In the genomic region with DNA sequence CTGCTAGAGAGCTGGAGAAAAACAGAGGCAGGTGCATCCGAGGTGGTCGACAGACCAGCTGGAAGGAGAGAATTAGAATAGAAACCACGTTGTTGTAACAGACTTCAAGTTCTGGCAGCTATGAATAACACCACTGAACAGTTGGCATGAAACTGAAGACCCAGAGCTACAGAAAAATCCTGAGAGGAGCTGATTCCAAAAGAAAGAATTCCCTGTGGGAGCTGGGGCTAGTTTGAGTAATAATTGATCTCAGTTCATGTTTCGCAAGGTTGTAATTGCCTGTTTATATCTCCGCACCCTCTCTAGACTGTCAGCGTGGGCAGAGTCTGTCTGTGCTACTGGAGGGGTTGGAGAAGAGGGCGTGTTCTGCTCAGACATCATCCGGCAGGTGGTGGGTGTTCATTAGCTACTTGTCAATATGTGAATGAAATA, we compare ENCODE assay signal across 16 mouse cellular contexts.
DNase-seq lines count a peak whose midpoint lies in the region; ATAC-seq and TF ChIP-seq lines count a peak whose summit lies in the region.
"Had no signal": no experiment of that assay in that cellular context is flagged by ENCODE, and none has a peak within 500 bp of the region (broad histone marks: within the 10 kb centered on the region; RNA-seq: fewer than 3 reads in every experiment).

No protein-coding gene starts in this region.

- peak; percentile 31 to 40 for DNase-seq in right cerebral cortex, adult 2 months (ENCODE audit: low spot score in 2 of 2)
- DNase-seq in right cerebral cortex, postnatal 4 days, result no peak
- DNase-seq in telencephalon, adult 2 months (ENCODE audit: low read depth, low spot score), result peak; percentile 76
- DNase-seq in kidney, adult 11 months, result no peak
- DNase-seq in urinary bladder, postnatal 4 days (ENCODE audit: low spot score in 2 of 2), result no peak
- DNase-seq: adrenal gland, adult 8-10 months; cerebellum, adult 11 months; gastrocnemius, postnatal 25 days; kidney, postnatal 25 days; lung, postnatal 10 days had no signal

- no peak for TF ChIP-seq CTCF in intestine, postnatal 0 days (IDR thresholded peaks at IDR 0.05; ENCODE audit: low read depth)

- H3K4me3 ChIP-seq in intestine, embryonic 15.5 days (replicated peaks), result no peak overlapping the region
- no peak overlapping the region for H3K4me3 ChIP-seq in intestine, postnatal 0 days (ENCODE audit: low read depth, low read length)
- H3K4me3 ChIP-seq in intestine, embryonic 16.5 days (ENCODE audit: low read length), result no peak overlapping the region
- H3K4me3 ChIP-seq: heart, embryonic 15.5 days; limb, embryonic 13.5 days had no signal

- whole genome bisulfite sequencing in intestine, embryonic 15.5 days, result 65% methylated on average over 8 of the region's 8 CpGs
- WGBS in intestine, postnatal 0 days, result 42% methylated on average over 8 of the region's 8 CpGs
- WGBS in intestine, embryonic 16.5 days, result 53% methylated on average over 8 of the region's 8 CpGs

- H3K9me3 ChIP-seq in intestine, embryonic 15.5 days, result no peaks in the 10 kb centered on the region
- no peaks in the 10 kb centered on the region for H3K9me3 ChIP-seq in intestine, postnatal 0 days (ENCODE audit: control insufficient read depth)
- no peaks in the 10 kb centered on the region for H3K9me3 ChIP-seq in intestine, embryonic 16.5 days (ENCODE audit: control insufficient read depth, low read length)
- H3K9me3 ChIP-seq: heart, embryonic 15.5 days; limb, embryonic 13.5 days had no signal

- no peak overlapping the region for H3K27ac ChIP-seq in intestine, embryonic 15.5 days
- no peak overlapping the region for H3K27ac ChIP-seq in intestine, postnatal 0 days (ENCODE audit: low read depth, low read length)
- H3K27ac ChIP-seq in intestine, embryonic 16.5 days (ENCODE audit: low read length), result no peak overlapping the region
- H3K27ac ChIP-seq: heart, embryonic 15.5 days; limb, embryonic 13.5 days had no signal

- H3K9ac ChIP-seq in intestine, embryonic 15.5 days, result no peak overlapping the region
- no peak overlapping the region for H3K9ac ChIP-seq in intestine, postnatal 0 days (ENCODE audit: low read depth, low read length)
- H3K9ac ChIP-seq in intestine, embryonic 16.5 days (ENCODE audit: low read depth, low read length), result no peak overlapping the region
- H3K9ac ChIP-seq: heart, embryonic 15.5 days; limb, embryonic 13.5 days had no signal

- H3K4me2 ChIP-seq in intestine, embryonic 15.5 days (replicated peaks), result no peak overlapping the region
- no peak overlapping the region; the same call in 1 of the 2 replicates for H3K4me2 ChIP-seq in intestine, postnatal 0 days (replicated peaks; ENCODE audit: low read depth)
- H3K4me2 ChIP-seq in intestine, embryonic 16.5 days (ENCODE audit: low read depth, low read length), result no peak overlapping the region
- H3K4me2 ChIP-seq: heart, embryonic 15.5 days; limb, embryonic 13.5 days; midbrain, embryonic 11.5 days had no signal

- peak; percentile 55; the same call in 1 of the 2 replicates for ATAC-seq in intestine, embryonic 15.5 days
- ATAC-seq in intestine, postnatal 0 days, result no peak
- ATAC-seq in intestine, embryonic 16.5 days, result peak; percentile 68; the same call in 1 of the 2 replicates

- H3K36me3 ChIP-seq in intestine, embryonic 15.5 days, result no peaks in the 10 kb centered on the region
- H3K36me3 ChIP-seq in intestine, postnatal 0 days (ENCODE audit: control insufficient read depth, insufficient read depth), result no peaks in the 10 kb centered on the region
- no peaks in the 10 kb centered on the region for H3K36me3 ChIP-seq in intestine, embryonic 16.5 days (ENCODE audit: control insufficient read depth, insufficient read depth, low read length)
- H3K36me3 ChIP-seq: heart, embryonic 15.5 days; limb, embryonic 13.5 days had no signal

- no peaks in the 10 kb centered on the region for H3K4me1 ChIP-seq in intestine, embryonic 15.5 days (replicated peaks)
- H3K4me1 ChIP-seq in intestine, postnatal 0 days (replicated peaks; ENCODE audit: control insufficient read depth, insufficient read depth, low read length), result no peaks in the 10 kb centered on the region
- no peaks in the 10 kb centered on the region for H3K4me1 ChIP-seq in intestine, embryonic 16.5 days (ENCODE audit: control insufficient read depth, insufficient read depth, low read length)
- H3K4me1 ChIP-seq: heart, embryonic 15.5 days; limb, embryonic 13.5 days had no signal

- no peaks in the 10 kb centered on the region for H3K27me3 ChIP-seq in intestine, embryonic 15.5 days (replicated peaks)
- no peaks in the 10 kb centered on the region for H3K27me3 ChIP-seq in intestine, postnatal 0 days (replicated peaks; ENCODE audit: control insufficient read depth, insufficient read depth, low read length)
- H3K27me3 ChIP-seq in intestine, embryonic 16.5 days (replicated peaks; ENCODE audit: control insufficient read depth, insufficient read depth, low read length), result no peaks in the 10 kb centered on the region
- H3K27me3 ChIP-seq: heart, embryonic 15.5 days; limb, embryonic 13.5 days had no signal

Comparison
In these comparisons a context has a peak if more than half of its experiments do, and no peak if none do; other contexts are left out.
1. DNase-seq: peak in right cerebral cortex, adult 2 months (2 of 2) and telencephalon, adult 2 months (single experiment); none in right cerebral cortex, postnatal 4 days (single experiment), kidney, adult 11 months (single experiment) and urinary bladder, postnatal 4 days (0 of 2).